Mouse (Mus musculus): ENCODE measurements at regions not wholly inside any gene's neighbourhood (a gene's known extent, or its start where the extent isn't known, plus 50 kb on each side); places are given as distances from the start of the nearest gene placed in this dataset.

DNA sequence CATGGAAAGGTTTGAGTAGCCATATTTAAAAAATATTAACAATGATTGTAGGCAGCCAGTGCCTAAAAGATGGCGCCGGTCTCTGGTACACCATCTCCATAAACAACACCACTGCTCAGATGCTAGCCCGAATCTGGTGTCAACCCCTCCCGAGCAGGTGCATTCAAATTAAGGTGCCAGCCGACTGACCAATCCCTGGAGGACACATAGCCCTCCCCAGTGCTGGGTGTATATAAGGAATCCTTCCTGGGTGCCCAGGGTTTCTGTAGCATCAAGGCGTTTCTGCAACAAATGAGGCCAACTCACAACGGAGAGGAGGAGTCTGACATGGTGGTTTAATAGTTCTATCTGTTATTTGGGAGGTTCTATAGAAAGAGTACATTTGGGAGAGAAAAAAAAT, 1219.6 kb downstream of the Gsdmc2 start:
- H3K36me3 ChIP-seq (ENCODE audit: control insufficient read depth, insufficient read depth, low read length), result no peaks in the 10 kb centered on the region
- no peaks in the 10 kb centered on the region for H3K27me3 ChIP-seq (ENCODE audit: control insufficient read depth, insufficient read depth, low read length)
- TF ChIP-seq CTCF (IDR thresholded peaks at IDR 0.05; ENCODE audit: control insufficient read depth, insufficient read depth, insufficient replicate concordance, low read depth, low read length) (no peak), POLR2A (IDR thresholded peaks at IDR 0.05; ENCODE audit: control insufficient read depth, low read depth, low read length) (no peak)
- no peak overlapping the region for H3K4me3 ChIP-seq (ENCODE audit: control insufficient read depth, low read depth, low read length)
- no peak overlapping the region for H3K27ac ChIP-seq (ENCODE audit: control insufficient read depth, insufficient read depth, low read depth, low read length)
- H3K4me1 ChIP-seq (ENCODE audit: control insufficient read depth, insufficient read depth, low read length), result no peaks in the 10 kb centered on the region

DNA sequence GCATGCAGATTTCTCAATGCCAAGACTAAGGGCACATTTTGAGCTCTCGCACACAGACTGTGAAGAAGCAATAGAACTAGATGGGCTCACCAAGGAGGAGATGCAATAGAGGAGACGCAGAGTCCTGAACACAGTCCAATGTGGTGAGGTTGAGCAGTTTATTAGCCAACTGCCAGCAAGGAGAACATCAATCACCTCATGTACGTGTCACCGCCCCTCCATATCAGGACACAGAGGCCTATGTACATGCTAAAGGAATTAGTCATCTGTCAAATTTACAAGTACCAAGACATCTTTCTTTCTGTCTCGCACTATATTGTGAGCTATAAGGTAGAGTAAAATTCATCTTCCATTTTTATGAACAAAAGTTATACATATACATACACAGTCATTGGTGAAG, 1228.9 kb downstream of the Gsdmc2 start:
- Histone ChIP-seq H3K4me3 (ENCODE audit: control insufficient read depth, low read depth, low read length) (no peak overlapping the region), H3K27me3 (ENCODE audit: control insufficient read depth, insufficient read depth, low read length) (no peaks in the 10 kb centered on the region), H3K4me1 (ENCODE audit: control insufficient read depth, insufficient read depth, low read length) (no peaks in the 10 kb centered on the region), H3K36me3 (ENCODE audit: control insufficient read depth, insufficient read depth, low read length) (no peaks in the 10 kb centered on the region), H3K27ac (ENCODE audit: control insufficient read depth, insufficient read depth, low read depth, low read length) (no peak overlapping the region)
- no peak for TF ChIP-seq CTCF (IDR thresholded peaks at IDR 0.05; ENCODE audit: control insufficient read depth, insufficient read depth, insufficient replicate concordance, low read depth, low read length)
- no peak for TF ChIP-seq POLR2A (IDR thresholded peaks at IDR 0.05; ENCODE audit: control insufficient read depth, low read depth, low read length)

GRCm38 (mm10) chr15:62596735-62597134, 1248.2 kb downstream of the Gsdmc2 start:
- H3K4me1 ChIP-seq (ENCODE audit: control insufficient read depth, insufficient read depth, low read length), result no peaks in the 10 kb centered on the region
- no peak overlapping the region for H3K27ac ChIP-seq (ENCODE audit: control insufficient read depth, insufficient read depth, low read depth, low read length)
- H3K27me3 ChIP-seq (ENCODE audit: control insufficient read depth, insufficient read depth, low read length), result no peaks in the 10 kb centered on the region
- TF ChIP-seq POLR2A (IDR thresholded peaks at IDR 0.05; ENCODE audit: control insufficient read depth, low read depth, low read length) (no peak), CTCF (IDR thresholded peaks at IDR 0.05; ENCODE audit: control insufficient read depth, insufficient read depth, insufficient replicate concordance, low read depth, low read length) (no peak)
- no peak overlapping the region for H3K4me3 ChIP-seq (ENCODE audit: control insufficient read depth, low read depth, low read length)
- no peaks in the 10 kb centered on the region for H3K36me3 ChIP-seq (ENCODE audit: control insufficient read depth, insufficient read depth, low read length)

DNA sequence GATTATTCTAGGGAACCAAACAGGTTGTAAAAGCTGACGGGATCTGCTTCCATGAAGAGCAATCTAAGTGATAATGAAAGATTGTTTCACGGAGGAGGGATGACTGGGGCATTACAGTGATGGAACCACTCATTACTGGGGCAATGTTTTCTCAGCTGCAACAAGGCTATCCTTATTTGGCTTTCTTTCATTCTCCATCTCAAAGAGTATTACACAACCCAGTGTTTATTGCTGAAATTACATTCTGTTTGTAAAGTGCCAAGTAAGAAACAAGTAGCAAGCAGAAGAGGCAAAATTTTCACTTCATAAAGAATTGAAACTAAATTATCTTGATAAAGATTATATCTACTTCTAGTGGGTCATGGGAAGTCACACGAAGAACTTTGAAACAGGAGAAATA, 1256.4 kb downstream of the Gsdmc2 start:
- no peaks in the 10 kb centered on the region for H3K4me1 ChIP-seq (ENCODE audit: control insufficient read depth, insufficient read depth, low read length)
- no peaks in the 10 kb centered on the region for H3K36me3 ChIP-seq (ENCODE audit: control insufficient read depth, insufficient read depth, low read length)
- H3K4me3 ChIP-seq (ENCODE audit: control insufficient read depth, low read depth, low read length), result no peak overlapping the region
- TF ChIP-seq POLR2A (IDR thresholded peaks at IDR 0.05; ENCODE audit: control insufficient read depth, low read depth, low read length), result no peak
- TF ChIP-seq CTCF (IDR thresholded peaks at IDR 0.05; ENCODE audit: control insufficient read depth, insufficient read depth, insufficient replicate concordance, low read depth, low read length), result no peak
- H3K27me3 ChIP-seq (ENCODE audit: control insufficient read depth, insufficient read depth, low read length), result no peaks in the 10 kb centered on the region
- H3K27ac ChIP-seq (ENCODE audit: control insufficient read depth, insufficient read depth, low read depth, low read length), result no peak overlapping the region

- H3K27ac ChIP-seq (ENCODE audit: control insufficient read depth, insufficient read depth, low read depth, low read length), result no peak overlapping the region
- no peaks in the 10 kb centered on the region for H3K4me1 ChIP-seq (ENCODE audit: control insufficient read depth, insufficient read depth, low read length)
- no peak overlapping the region for H3K4me3 ChIP-seq (ENCODE audit: control insufficient read depth, low read depth, low read length)
- TF ChIP-seq POLR2A (IDR thresholded peaks at IDR 0.05; ENCODE audit: control insufficient read depth, low read depth, low read length) (no peak), CTCF (IDR thresholded peaks at IDR 0.05; ENCODE audit: control insufficient read depth, insufficient read depth, insufficient replicate concordance, low read depth, low read length) (no peak)
- no peaks in the 10 kb centered on the region for H3K27me3 ChIP-seq (ENCODE audit: control insufficient read depth, insufficient read depth, low read length)
- H3K36me3 ChIP-seq (ENCODE audit: control insufficient read depth, insufficient read depth, low read length), result no peaks in the 10 kb centered on the region
These were observed 1266.2 kb downstream of the Gsdmc2 start for GRCm38 (mm10) chr15:62578788-62579187.

- H3K4me3 ChIP-seq (ENCODE audit: control insufficient read depth, low read depth, low read length), result no peak overlapping the region
- TF ChIP-seq POLR2A (IDR thresholded peaks at IDR 0.05; ENCODE audit: control insufficient read depth, low read depth, low read length), result no peak
- H3K27me3 ChIP-seq (ENCODE audit: control insufficient read depth, insufficient read depth, low read length), result no peaks in the 10 kb centered on the region
- no peak overlapping the region for H3K27ac ChIP-seq (ENCODE audit: control insufficient read depth, insufficient read depth, low read depth, low read length)
- H3K36me3 ChIP-seq (ENCODE audit: control insufficient read depth, insufficient read depth, low read length), result no peaks in the 10 kb centered on the region
- no peaks in the 10 kb centered on the region for H3K4me1 ChIP-seq (ENCODE audit: control insufficient read depth, insufficient read depth, low read length)
These were observed 1269.2 kb downstream of the Gsdmc2 start for GRCm38 (mm10) chr15:62575791-62576190.

DNA sequence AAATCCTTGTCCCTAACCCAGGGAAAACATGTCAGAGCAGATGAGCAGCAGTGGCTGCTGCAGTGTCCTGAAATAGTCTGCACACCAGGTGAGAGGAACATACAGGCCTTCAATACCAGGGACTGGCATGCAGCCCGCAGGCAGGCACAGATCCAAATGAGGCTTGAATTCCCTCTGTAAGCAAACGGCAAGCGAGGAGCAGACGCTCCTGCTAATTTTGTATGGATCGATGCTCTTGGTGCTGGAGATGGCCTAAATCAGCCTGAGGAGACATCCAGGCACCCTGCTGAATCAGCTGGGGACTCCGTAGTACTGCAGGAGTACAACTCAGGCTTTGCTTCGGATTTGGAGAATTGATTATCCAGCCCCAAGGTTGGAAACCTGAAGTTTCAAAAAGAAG, 1273.2 kb downstream of the Gsdmc2 start:
- Histone ChIP-seq H3K36me3 (ENCODE audit: control insufficient read depth, insufficient read depth, low read length) (no peaks in the 10 kb centered on the region), H3K27ac (ENCODE audit: control insufficient read depth, insufficient read depth, low read depth, low read length) (no peak overlapping the region), H3K4me3 (ENCODE audit: control insufficient read depth, low read depth, low read length) (no peak overlapping the region), H3K4me1 (ENCODE audit: control insufficient read depth, insufficient read depth, low read length) (no peaks in the 10 kb centered on the region), H3K27me3 (ENCODE audit: control insufficient read depth, insufficient read depth, low read length) (no peaks in the 10 kb centered on the region)
- TF ChIP-seq CTCF (IDR thresholded peaks at IDR 0.05; ENCODE audit: control insufficient read depth, insufficient read depth, insufficient replicate concordance, low read depth, low read length) (no peak), POLR2A (IDR thresholded peaks at IDR 0.05; ENCODE audit: control insufficient read depth, low read depth, low read length) (no peak)

Measured in testis, adult 2 months (tissue).